Mouse (Mus musculus) hindlimb bud, embryonic 11.5 days (tissue): ENCODE measurements around the gene St7l.

Experiments
- DNase-seq: peaks from one replicate; pipeline ENCODE4 v3.0.0-alpha.2; 2012; ENCODE audit warnings: low read depth, low spot score; ENCODE audit errors: extremely low spot score

The St7l gene

DNA sequence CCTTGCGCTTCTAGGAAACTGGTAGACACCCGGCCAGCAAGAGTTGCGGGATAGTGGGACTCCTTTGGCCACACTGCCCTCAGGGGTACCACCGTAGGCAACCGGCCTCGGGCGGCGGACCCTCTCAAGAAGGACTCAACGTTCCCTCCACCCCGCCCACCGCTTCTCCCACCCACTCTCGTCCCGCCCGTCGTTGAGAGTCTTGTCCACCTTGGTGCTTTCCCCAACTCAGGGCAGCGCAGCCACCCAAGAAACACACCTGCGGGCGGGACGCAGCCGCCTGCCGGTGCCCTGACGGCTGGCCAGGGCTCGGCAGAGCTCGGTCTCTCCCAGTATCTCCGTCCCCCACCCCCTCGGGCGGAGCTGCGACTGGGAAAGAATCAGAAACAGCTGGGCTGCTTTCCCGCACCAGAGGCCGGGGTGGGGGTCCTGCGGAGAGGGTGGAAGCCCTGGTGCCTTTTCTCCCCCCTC is 98.4 kb downstream of the St7l start:
- DNase-seq, result no peak

DNA sequence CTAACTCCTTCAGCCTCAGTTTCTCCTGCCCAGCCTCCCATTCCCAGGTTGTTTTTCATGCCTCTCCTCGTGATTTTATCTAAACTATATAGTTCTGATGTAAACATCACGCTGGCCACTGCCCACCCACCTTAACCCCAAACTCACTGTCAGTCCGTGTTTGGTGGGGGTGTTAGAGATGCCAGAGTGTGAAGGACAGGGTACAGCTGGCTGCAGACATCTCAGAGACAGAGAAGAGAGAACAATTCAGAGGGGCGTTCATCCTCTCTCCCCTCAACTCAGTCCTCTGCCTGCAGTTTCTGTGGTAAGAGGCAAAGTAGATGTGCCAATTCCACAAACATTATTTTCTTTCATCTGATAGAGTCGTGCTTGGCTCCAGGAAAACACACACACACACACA is 99.1 kb downstream of the St7l start:
- DNase-seq, result no peak

DNA sequence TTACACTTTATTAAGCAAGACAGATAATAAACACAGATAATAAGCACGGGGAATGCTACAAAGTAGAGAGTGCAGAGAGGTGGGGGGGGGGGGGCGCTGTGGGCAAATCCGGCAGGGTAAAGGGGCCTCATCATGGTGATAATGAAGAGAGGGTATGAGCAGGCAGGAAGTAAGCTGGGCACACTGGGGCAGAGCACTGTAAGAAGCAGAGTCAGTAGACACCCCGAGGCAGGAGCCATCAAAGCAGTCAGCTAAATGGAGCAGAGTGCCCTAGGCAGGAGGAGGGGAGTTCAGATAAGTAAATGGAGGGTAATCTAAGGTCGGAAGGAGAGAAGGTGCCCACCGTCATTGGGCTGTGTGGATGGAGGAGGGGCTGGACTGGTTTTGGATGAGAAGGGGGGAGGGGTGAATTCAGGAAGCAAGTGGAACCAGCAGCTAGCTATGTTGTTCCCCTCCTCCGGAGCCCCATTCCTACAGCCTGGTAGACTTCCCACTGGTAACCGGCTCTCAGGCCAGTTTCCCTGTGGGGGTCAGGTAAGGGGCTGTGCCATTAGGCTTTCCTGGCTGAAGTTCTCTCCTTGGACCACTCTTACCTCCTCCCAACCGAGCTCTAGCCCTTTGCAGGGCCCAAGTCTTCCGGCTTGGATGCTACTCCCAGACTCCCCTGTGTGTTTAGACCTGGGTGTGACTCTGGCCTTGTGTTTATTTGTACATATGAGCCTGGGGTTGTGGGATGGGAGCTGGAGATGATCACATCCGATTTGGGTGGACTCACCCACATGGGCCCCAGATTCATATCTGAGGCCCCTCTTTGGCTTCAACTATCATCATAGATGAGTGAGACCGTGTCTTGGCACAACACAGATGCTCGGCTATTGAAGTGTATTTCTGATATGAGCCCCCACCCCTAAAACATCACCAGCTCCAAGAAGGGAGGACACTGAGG is 99.8 kb downstream of the St7l start:
- no peak for DNase-seq

DNA sequence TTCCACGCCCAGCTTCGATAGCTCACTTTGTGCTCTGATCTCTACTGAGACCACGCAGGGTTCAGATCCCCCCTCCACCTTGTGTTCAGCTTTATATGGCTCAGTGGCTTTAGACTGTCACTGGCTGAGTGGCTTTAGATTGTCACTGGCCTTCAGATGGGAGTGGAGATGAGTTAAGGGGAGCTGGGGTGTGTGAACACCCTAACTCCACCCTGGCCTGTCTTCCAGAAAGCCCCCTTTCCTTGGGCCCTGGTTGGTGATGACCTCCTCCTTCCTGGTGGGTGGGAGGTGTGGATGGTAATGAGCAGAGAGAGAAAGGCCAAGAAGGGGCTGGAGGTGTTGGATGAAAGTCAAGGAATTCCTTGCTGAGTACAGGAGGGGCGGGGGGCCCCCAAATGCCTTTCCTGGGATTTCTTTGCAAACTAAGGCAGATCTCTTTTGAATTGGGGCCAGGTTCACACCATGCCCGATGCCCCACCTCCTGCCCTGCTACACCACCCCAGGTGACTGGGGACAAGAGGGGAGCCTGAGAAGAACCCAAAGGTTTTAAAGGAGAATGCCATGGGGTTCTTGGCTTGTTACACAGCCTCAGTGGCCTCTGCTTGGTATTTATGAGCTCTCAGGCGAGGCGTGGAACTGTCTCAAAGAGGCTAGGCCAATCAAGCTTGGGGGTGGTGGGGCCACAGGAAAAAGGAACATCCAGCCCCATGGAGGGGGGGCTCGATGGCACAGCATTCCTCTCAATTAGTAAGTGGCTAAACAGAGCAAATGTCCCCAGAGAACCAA is 101.5 kb downstream of the St7l start:
- no peak for DNase-seq

DNA sequence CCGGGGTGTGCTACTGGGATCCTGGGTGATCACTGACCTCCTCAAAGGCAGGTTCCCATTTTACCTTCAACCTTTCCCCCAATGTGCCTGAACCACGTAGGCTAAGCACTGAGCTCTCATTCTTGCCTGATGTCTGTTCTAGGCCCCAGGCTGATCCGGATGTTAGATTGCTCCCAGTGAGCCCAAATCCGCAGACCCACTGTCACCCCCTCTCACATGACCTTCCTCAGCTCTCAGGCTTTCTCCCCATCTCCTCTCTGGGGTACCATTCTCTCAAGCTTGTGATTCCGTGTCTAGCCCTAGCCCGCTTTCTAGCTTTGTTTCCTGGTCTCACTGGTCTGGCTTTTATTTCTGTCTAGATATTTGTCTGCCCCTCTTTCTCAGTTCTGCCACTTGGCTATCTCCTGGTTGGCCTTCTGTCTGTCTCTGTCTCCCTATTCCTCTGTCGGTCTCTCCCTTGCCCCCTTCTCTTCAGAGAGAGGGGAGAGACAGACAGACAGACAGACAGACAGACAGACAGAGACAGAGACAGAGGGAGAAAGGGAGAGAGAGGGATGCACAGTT is 102.3 kb downstream of the St7l start:
- DNase-seq, result no peak

DNA sequence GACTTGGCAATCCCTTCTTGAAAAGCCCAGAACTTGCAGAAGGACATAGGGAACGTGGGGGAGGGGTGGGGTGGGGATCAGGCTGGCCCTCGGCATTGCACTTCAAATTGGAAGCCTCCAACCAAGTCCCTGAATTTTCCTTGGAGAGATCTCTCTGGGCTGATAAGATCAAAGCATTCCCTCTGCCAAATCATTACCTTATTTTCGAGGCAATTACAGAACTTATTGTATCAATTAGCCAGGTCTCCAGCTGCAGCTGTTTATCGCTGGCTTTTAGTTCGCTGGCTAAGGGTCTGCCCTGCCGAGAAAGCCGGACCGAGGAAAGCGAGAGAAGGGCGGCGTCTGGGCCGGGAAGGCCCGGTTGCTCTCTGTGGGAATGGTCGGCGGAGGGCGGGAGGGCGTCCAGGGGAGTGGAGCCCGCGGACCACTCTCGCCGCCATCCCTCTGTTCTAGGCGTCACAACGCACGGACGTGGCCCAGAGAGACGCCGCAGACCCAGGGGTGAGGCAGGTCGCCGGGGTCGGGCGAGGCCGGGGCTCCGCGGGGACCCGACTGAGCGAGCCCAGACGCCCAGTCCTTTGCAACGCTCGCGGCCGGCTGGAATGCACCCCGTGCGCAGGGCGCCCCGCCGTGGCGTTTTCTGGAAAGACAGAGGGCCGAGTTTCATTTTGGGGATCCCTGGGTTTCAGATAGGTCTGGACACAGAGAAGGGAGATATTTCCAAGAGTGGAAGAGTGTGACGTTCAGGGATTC is 103.9 kb downstream of the St7l start:
- peak; percentile 52 for DNase-seq
